Mouse (Mus musculus): ENCODE measurements around the gene Stam2. TPM values are rescaled to one million over a fixed set of nuclear protein-coding genes. Genes with fewer than 3 reads are reported as not detected.

Gene Stam2
- 54.7 TPM for polyA plus RNA-seq (2017; shearing (Covaris generic))

GRCm38 (mm10) chr2:52742256-52743158 is at the start of gene Stam2:
Gene Stam2, minus strand, starts transcription at chr2:52742281.

GRCm38 (mm10) chr2:52676023-52676912 is 65.8 kb downstream of the Stam2 start, which contains the start of gene Cacnb4:
Gene Cacnb4, minus strand, starts transcription at chr2:52676831.

Other genes with a start within 250 kb of the Stam2 start
- 0.09 TPM for gene Cacnb4, start 65.5 kb downstream of the Stam2 start, polyA plus RNA-seq (2017; shearing (Covaris generic))
- gene Fmnl2, start 115.6 kb upstream of the Stam2 start, polyA plus RNA-seq (2017; shearing (Covaris generic)): 0.10 TPM

Measured in activated CD4-positive, CD25-positive, alpha-beta regulatory T cell, adult 9 weeks (primary cell).